Mouse (Mus musculus) embryonic stem cell, embryonic (primary cell): ENCODE results near the gene Ubxn11.

ENCODE experiments used
- CTCF ChIA-PET, 4 experiments: fragments of 300-600 bp in 2 of 4; fragments of 350-600 bp in 2 of 4; sonication (Branson Sonifier 250); formaldehyde crosslinking; loops; one replicate each; lab custom pipeline; 2022; ENCODE audit warnings: inconsistent platforms in 2 of 4; lab: Charles Lee
- POLR2A ChIA-PET, 4 experiments: fragments of 300-600 bp in 2 of 4; fragments of 350-600 bp in 2 of 4; sonication (Branson Sonifier 250); formaldehyde crosslinking; loops; one replicate each; lab custom pipeline; 2022; ENCODE audit warnings: antibody characterized with exemption in 4 of 4, inconsistent platforms in 1 of 4; lab: Charles Lee

The Ubxn11 gene

DNA sequence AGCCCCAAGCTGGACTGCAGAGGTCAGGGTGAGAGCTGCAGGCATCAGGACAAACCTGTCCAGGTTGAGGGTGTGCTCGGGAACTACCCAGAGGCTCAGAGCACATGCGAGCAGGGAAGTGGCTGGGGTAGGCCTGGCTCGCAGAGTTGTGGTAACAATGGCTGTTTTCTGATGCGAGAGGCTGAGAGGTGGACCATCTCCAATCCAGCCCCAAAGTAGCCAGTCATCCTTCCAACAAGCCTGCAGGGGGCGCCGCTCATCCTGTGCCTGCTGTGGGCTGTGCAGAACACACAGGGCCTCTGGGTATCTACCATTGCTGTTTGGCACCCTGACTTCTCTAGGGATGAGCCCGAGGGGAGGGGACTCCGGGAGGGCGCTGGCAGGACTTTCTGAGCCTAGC is 17.3 kb downstream of the Ubxn11 start:
- ChIA-PET CTCF (interaction anchor here in 3 of 4 experiments (1.0 to 2.0 kb wide), 7 partner anchors 9 to 273 kb away, joined by 3 to 7 read pairs (median 4); partner anchors contain the start of gene Sh3bgrl3 (in 2 of the 3)), POLR2A (interaction anchor here in 3 of 4 experiments (0.5 to 20.3 kb wide), 16 partner anchors 3 to 1040 kb away, joined by 3 to 285 read pairs (median 8); partner anchors contain the start of genes Sh3bgrl3 (in 3 of the 3), Cep85 (in 1 of the 3) and Ubxn11 (in 1 of the 3))

DNA sequence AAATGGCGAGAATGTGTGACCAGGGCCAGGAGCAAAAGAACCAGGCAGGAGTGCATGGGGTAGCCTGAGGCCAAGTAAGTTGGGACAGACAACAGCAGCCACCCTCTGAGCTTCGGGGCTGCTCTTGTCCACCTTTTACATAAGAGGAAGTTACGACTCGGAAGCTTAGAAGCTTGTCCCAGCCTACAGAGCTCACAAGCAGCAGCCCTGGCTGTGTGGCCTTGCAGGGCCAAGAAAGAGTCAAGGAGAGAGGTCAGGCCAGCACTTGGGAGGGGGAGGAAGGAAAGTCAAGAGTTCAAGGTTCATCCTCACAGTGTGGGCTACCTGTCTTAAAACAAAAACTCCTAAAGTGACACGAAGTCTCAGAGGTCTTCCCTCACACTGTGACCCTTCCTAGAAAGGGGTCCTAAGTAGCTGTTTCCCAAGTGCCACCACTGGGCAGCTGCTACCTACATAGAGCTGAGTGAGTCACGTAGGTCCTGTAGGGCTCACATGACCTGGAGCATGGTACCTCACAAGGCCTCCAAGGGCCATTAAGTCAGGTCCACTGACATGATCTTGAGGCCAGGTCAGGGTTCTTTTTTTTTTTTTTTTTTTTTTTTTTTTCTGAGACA is 17.9 kb downstream of the Ubxn11 start:
- ChIA-PET POLR2A (interaction anchor here in 3 of 4 experiments (0.5 to 20.3 kb wide), 29 partner anchors 2 to 1478 kb away, joined by 3 to 285 read pairs (median 4); partner anchors contain the start of genes Sh3bgrl3 (in 3 of the 3), Ubxn11 (in 2 of the 3), Cd52 (in 1 of the 3) and Cep85 (in 1 of the 3)), CTCF (interaction anchor here in 3 of 4 experiments (0.6 to 1.4 kb wide), 11 partner anchors 8 to 1064 kb away, joined by 3 to 6 read pairs (median 4); partner anchors contain the start of genes Sh3bgrl3 (in 2 of the 3) and Ubxn11 (in 1 of the 3))

DNA sequence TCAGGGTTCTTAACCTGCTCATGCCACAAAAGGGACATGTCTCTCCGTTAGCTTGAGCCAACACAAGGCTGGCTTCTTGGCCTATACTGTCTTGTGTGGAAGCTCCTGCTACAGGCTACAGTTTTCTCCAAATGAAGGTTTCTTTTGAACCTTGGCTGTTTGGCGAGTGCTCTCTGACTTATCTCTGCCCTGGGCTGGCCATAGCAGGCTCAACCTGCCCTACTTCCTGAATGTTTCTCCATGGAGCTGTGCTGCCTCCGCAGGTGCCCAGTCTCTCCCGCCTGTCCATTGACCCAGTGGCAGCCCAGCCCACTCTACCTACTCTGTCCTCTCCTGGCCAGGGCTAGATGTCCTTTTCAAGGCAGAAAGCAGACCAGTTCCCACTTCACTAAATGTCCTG is 18.5 kb downstream of the Ubxn11 start:
- CTCF ChIA-PET = interaction anchor here in 2 of 4 experiments (0.5 to 1.6 kb wide), 9 partner anchors 8 to 130 kb away, joined by 3 to 7 read pairs (median 3); partner anchors contain the start of genes Sh3bgrl3 (in 1 of the 2) and Ubxn11 (in 1 of the 2)
- POLR2A ChIA-PET = interaction anchor here in 3 of 4 experiments (0.5 to 20.3 kb wide), 23 partner anchors 2 to 534 kb away, joined by 3 to 285 read pairs (median 4); partner anchors contain the start of genes Sh3bgrl3 (in 2 of the 3), Ubxn11 (in 2 of the 3), Cd52 (in 1 of the 3) and Cep85 (in 1 of the 3)

DNA sequence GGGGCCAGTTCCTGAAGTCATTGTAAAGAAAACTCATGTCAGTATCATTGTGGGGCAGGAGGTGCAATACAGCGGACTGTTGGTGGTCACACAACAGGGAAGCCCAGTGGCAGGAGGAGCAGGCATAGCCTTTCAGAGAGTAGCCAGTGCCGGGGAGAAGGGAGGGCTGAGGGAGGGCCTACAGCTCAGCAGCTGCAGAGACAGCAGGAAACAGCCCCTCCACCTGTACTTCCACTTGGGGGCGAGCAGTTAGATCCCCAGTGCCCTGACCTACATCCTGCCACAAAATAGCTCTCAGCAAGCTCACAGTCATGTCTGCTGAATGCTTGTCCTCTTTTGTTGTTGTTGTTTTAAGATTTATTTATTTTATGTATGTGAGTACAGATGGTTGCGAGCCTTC is 19.2 kb downstream of the Ubxn11 start:
- ChIA-PET POLR2A (interaction anchor here in 2 of 4 experiments (0.6 to 20.3 kb wide), 16 partner anchors 10 to 218 kb away, joined by 3 to 285 read pairs (median 6); partner anchors contain the start of genes Cd52 (in 1 of the 2), Cep85 (in 1 of the 2) and Ubxn11 (in 1 of the 2)), CTCF (interaction anchor here in 2 of 4 experiments (0.5 to 3.7 kb wide), 7 partner anchors 13 to 115 kb away, joined by 3 to 36 read pairs (median 6); partner anchors contain the start of genes Cd52 (in 1 of the 2) and Ubxn11 (in 1 of the 2))

DNA sequence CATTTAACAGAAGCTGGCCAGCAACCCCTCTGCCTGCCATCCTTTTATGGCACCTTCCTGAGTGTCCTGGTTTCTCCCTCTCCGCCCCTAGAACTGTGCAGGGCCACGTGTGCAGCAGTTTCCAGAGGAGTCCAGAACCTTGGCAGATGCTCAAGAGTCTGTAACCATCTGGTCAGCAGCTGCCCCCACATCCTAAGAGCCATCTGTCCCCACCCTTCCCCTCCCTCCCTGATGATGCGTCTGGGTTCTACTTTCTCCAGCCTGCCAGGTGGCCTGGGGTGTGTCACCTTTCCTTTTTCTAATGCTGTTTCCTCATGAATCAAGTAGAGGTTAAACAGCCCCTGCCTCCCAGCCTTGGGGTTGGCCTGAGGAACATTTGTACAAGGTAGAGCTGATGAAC is 19.9 kb downstream of the Ubxn11 start:
- CTCF ChIA-PET = interaction anchor here (0.5 to 3.7 kb wide), 17 partner anchors 9 to 1596 kb away, joined by 3 to 36 read pairs (median 6); partner anchors contain the start of gene Cd52 (in 1 of the 4)

DNA sequence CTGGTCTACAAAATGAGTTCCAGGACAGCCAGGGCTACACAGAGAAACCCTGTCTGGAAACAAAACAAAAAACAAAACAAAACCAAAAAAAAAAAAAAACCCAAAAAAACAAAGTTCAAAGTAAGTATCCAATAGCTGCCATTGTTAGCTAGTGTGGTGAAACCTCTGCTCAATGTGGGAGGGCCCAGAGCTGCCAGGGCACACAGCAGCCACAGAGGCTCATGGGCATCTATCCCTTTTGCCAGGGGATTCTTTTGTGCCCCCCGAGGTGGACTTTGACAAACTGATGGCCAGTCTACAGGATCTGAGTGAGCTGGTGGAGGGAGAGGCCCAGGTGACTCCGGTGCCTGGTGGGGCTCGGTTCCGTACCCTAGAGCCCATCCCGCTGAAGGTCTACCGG is 20.8 kb downstream of the Ubxn11 start:
- ChIA-PET POLR2A (interaction anchor here (0.6 to 20.3 kb wide), 38 partner anchors 9 to 311 kb away, joined by 3 to 285 read pairs (median 5); partner anchors contain the start of genes Cep85 (in 2 of the 4), Cd52 (in 1 of the 4), Hmgn2 (in 1 of the 4) and Ubxn11 (in 1 of the 4)), CTCF (interaction anchor here (0.7 to 3.7 kb wide), 38 partner anchors 8 to 283 kb away, joined by 3 to 36 read pairs (median 4); partner anchors contain the start of genes Cd52 (in 3 of the 4), Cep85 (in 2 of the 4) and Ubxn11 (in 1 of the 4))

More for the DNA sequence above, 19.9 kb downstream of the Ubxn11 start:
- POLR2A ChIA-PET = interaction anchor here in 3 of 4 experiments (0.6 to 20.3 kb wide), 20 partner anchors 9 to 260 kb away, joined by 3 to 285 read pairs (median 6); partner anchors contain the start of genes Cep85 (in 1 of the 3) and Ubxn11 (in 1 of the 3)

DNA sequence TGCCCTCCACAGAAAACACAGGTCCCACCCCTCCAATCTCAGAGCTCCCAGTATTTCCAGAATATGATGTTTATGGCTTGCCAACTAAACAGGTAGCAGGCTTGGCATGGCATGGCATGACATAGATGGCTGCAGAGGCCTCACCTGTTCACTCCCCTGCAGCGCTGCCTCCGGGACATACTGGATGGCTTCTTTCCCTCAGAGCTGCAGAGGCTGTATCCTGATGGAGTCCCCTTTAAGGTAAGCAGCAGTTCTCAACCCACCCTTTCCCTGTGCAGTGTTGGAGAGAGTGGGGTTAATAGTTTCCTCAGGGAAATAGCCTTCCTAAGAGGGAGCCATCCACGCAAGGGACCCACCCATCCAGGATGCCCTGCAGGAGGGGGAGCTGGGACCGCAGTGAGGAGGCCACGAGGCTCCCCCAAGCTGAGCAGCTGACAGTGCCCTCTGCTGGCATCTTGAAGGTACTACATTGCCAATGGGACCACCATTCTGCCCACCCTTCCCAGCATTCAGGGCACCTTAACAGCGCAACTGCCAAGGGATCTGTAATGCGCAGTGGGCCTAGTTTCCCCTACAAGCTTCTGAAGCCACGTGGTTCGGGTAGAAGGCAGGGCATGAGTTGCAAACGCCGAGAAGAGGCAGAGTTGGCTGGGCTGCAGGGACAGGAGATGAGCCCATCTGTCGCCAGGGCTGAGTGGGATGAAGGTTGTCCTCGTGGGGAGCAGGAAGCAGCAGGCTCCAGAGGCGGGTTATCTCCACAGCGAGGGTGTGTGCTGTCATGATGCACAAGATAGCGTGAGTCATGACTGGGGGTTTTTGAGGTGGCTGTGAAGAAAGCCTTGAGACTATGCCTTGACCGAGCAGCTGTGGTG is 21.5 kb downstream of the Ubxn11 start:
- ChIA-PET CTCF (interaction anchor here (0.5 to 5.5 kb wide), 52 partner anchors 8 to 503 kb away, joined by 3 to 36 read pairs (median 4); partner anchors contain the start of genes Cd52 (in 3 of the 4), Cep85 (in 3 of the 4), Pafah2 (in 1 of the 4) and Ubxn11 (in 1 of the 4)), POLR2A (interaction anchor here (0.5 to 20.3 kb wide), 47 partner anchors 9 to 509 kb away, joined by 3 to 285 read pairs (median 4); partner anchors contain the start of genes Cep85 (in 2 of the 4), Cd52 (in 1 of the 4), Hmgn2 (in 1 of the 4) and Ubxn11 (in 1 of the 4))

DNA sequence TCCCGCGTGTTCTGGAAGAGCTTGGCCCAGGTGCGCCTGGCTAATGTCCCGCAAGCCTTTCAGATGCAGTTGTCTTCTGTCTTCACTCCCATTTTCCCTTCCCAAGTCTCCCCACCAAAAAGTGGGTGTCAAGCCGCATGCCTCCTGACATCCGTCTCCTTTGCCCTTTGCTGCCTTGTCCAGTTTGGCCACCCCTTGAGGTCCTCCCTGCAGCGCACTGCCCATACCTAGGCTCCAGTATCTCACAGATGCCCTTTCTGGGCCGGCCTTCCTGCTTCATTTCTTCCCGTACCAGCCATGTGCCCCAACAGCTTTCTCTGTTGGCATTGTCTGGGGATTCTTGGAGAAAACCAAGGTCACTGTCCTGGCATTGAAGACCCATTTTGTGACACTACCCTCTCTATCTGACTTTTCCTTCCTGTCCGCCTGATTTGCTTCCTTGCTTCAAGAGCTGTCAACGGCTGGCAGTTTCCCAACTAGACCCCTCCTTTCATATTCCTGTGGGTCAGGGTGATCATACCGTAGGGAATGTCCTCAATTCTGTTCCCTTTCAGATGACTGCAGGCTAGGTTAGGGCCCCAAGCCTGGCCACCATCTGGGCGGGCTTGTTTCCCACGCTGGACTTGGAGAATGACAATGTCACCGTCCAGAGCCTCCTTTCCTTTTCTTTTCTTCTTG is 23.2 kb downstream of the Ubxn11 start:
- POLR2A ChIA-PET = interaction anchor here in 2 of 4 experiments (0.6 to 20.3 kb wide), 12 partner anchors 8 to 169 kb away, joined by 3 to 285 read pairs (median 3); partner anchors contain the start of genes Cd52 (in 1 of the 2) and Ubxn11 (in 1 of the 2)
- CTCF ChIA-PET = interaction anchor here in 3 of 4 experiments (0.6 to 5.5 kb wide), 5 partner anchors 10 to 484 kb away, joined by 3 to 26 read pairs (median 4); partner anchors contain the start of gene Cep85 (in 1 of the 3)

DNA sequence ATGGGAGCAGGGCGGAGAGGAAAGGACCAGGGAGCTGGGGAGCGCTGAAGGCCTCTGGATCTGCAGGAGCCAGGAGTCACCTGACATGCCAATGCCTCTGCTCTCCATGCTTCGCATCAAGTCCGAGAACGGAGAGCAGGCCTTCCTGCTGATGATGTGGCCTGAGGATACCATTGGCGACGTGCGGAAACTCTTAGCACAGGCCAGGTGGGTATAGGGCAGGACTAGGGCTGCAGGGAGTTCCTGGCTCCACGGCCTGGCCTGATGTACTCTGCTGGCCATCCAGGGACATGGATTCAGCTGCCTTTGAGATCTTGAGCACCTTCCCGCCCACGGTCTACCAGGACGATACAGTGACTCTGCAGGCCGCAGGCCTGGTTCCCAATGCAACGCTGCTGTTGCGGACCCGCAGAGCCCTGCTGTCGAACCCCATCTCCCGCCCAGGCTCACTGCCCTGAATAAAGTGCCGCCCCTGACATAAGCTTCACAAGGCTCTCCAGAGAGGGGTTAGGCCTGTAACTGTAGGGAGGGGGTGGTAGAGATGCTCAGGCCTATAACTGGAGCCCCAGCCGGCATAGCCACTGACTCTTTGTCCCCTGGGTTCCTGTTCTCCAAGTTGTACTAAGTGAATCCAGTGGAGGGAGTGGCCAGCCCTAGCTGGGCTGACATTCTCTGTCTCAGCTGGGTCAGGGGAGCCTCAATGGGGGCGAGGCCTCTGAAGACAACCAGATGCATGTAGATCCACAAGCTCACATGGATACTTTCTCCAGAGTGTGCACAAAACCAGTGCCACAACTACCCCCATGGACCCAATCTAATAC is 24.1 kb downstream of the Ubxn11 start:
- CTCF ChIA-PET = interaction anchor here (0.6 to 5.5 kb wide), 8 partner anchors 14 to 91 kb away, joined by 3 to 26 read pairs (median 4); partner anchors contain the start of genes Cd52 (in 1 of the 4) and Cep85 (in 1 of the 4)
- POLR2A ChIA-PET = interaction anchor here (0.8 to 20.3 kb wide), 21 partner anchors 8 to 321 kb away, joined by 3 to 285 read pairs (median 3); partner anchors contain the start of genes Cd52 (in 1 of the 4), Cep85 (in 1 of the 4) and Ubxn11 (in 1 of the 4)

DNA sequence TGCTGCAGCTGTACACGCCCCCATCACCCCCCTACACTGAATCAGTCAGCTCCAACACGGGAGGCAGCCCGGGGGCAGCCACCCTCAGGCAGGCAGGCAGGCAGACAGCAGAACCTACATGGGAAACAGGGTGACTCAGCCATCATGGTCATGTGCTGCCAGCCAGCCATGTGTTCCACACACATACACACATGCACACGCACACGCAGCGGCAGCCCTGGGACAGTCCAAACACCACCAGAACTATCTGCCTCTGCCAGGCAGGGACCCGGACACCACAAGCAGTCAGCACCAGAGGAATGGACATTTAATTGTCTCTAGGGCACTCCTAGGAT is 24.7 kb downstream of the Ubxn11 start:
- ChIA-PET CTCF (interaction anchor here in 2 of 4 experiments (1.0 to 5.5 kb wide), 6 partner anchors 14 to 91 kb away, joined by 3 to 26 read pairs (median 8); partner anchors contain the start of gene Cd52 (in 1 of the 2)), POLR2A (interaction anchor here (0.8 to 20.3 kb wide), 13 partner anchors 8 to 107 kb away, joined by 3 to 285 read pairs (median 3); partner anchors contain the start of genes Cep85 (in 1 of the 4) and Ubxn11 (in 1 of the 4))

DNA sequence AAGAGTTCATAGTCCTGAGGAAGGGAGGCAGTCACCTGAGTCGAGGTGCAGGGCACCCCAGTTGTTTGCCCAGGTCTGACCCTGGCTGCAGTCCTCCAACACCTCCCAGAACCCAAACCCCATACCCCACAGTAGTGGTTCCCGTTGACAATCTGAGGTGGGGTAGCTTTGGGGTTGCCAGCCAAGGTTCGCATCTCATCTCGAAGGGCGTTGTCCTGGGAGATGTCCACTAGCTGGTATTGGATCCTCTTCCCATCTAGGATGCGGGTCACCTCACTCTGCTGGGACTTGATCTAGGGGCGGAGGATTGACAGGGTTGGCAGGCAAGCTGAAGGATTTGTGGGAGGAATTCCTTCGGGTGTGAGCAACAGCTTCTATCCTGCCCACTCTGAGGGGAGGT is 25.4 kb downstream of the Ubxn11 start:
- POLR2A ChIA-PET = interaction anchor here (0.5 to 20.3 kb wide), 24 partner anchors 9 to 1638 kb away, joined by 3 to 285 read pairs (median 6); partner anchors contain the start of genes Pdik1l (in 2 of the 4), Ubxn11 (in 2 of the 4) and Cep85 (in 1 of the 4)
- CTCF ChIA-PET = interaction anchor here in 2 of 4 experiments (1.2 to 5.5 kb wide), 11 partner anchors 9 to 141 kb away, joined by 3 to 26 read pairs (median 8); partner anchors contain the start of gene Cep85 (in 1 of the 2)

DNA sequence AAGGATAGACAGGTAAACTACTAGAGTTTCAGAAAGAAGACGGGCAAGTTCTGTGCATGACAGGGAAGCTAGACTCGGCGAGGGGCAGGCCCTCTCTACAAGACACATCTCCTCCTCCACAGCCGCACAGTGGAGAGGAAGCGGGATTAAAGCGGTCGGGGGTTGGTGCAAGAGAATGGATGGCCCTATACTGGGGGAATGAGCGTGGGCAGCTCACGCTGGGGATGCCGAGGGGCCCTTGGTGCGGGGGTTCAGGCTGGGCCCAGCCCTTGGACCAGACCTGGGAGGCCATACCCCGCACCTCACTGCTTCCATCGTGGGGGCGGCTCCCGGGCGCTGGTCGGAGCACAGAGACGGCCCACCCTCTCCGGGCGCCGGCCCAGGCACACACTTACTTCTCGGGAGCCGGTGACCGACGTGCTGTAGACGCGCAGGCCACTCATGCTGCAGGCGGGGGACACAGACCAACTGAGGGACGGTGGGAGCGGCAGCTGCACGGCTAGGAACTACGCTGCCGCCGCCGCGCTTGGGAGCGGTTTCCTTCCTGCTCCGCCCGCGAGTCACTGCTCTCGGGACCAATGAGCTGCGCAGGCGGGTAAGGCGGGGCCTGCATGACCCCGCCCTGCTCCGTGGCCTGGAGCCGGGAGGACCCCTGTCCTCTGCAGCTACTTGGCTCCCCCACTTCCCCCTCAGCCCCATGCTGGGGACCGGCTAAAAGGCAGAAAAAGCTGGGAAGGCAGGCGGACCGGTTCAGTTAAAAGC is 26.0 kb downstream of the Ubxn11 start, which contains the start of gene Sh3bgrl3:
Gene Sh3bgrl3 (minus strand): TSS at position 569 of the 762 bp plus-strand sequence.
- CTCF ChIA-PET = interaction anchor here (0.6 to 5.5 kb wide), 29 partner anchors 8 to 1712 kb away, joined by 3 to 26 read pairs (median 4); partner anchors contain the start of genes Cep85 (in 1 of the 4) and Rps6ka1 (in 1 of the 4)
- POLR2A ChIA-PET = interaction anchor here in 3 of 4 experiments (0.5 to 20.3 kb wide), 59 partner anchors 8 to 1638 kb away, joined by 3 to 285 read pairs (median 4); partner anchors contain the start of genes Ubxn11 (in 3 of the 3), Cep85 (in 2 of the 3), Pdik1l (in 2 of the 3) and Cd52 (in 1 of the 3)

DNA sequence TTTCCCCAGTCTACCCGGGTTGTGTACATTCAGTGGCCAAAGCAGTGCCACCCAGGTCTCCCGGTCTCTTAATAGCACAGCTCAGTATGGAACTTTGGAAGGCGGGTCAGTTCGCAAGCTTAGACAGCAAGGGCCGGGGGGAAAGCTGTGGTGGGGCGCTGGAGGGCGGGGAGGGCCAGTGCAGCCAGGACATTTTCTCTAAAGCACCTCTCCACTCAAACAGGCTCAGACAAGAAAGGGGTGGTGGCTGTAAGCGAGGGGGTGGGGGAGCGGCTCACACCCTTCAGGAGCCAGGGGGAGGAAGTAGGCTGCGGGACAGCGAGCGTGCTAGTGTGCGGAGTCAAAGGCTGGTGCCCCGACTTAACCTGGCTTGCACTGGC is 26.6 kb downstream of the Ubxn11 start:
- ChIA-PET CTCF (interaction anchor here (0.6 to 5.5 kb wide), 28 partner anchors 9 to 1712 kb away, joined by 3 to 26 read pairs (median 4); partner anchors contain the start of genes Cep85 (in 1 of the 4) and Rps6ka1 (in 1 of the 4)), POLR2A (interaction anchor here in 3 of 4 experiments (0.6 to 20.3 kb wide), 53 partner anchors 9 to 1534 kb away, joined by 3 to 285 read pairs (median 4); partner anchors contain the start of genes Ubxn11 (in 3 of the 3), Cep85 (in 2 of the 3), Pdik1l (in 2 of the 3) and Cd52 (in 1 of the 3))
